Mouse (Mus musculus) hindbrain, embryonic 16.5 days (tissue): ENCODE results near the gene Rad1. TPM values are rescaled to one million over a fixed set of nuclear protein-coding genes. Genes with fewer than 3 reads are reported as not detected.
"Not testable (repeated sequence)": the region's sequence is repeated elsewhere in the genome, so short reads cannot be mapped to it uniquely, and the experiment has no call there.

ENCODE experiments used
- ATAC-seq: fragments of 200-750 bp; cut with Nextera tagmentation; 2 replicates; pipeline ENCODE4 v1.8.0; 2017; ENCODE audit warnings: moderate TSS enrichment, moderate library complexity
- H3K27ac ChIP-seq: fragments of 300-500 bp; sonication (generic); 2 replicates; pipeline ENCODE4 v1.5.1; 2014; ENCODE audit warnings: low read depth, mild to moderate bottlenecking, control low read depth, low read length, moderate library complexity
- H3K27me3 ChIP-seq: fragments of 300-500 bp; sonication (generic); replicated peaks from 2 replicates; pipeline ENCODE4 v1.6.1; 2014; ENCODE audit warnings: low read length; ENCODE audit not compliant: control insufficient read depth, insufficient read depth
- H3K36me3 ChIP-seq: fragments of 300-500 bp; sonication (generic); 2 replicates; pipeline ENCODE4 v1.6.1; 2014; ENCODE audit warnings: mild to moderate bottlenecking, low read length, moderate library complexity, mixed read lengths; ENCODE audit not compliant: control insufficient read depth, insufficient read depth
- H3K4me1 ChIP-seq: fragments of 300-500 bp; sonication (generic); 2 replicates; pipeline ENCODE4 v1.6.1; 2014; ENCODE audit warnings: low read depth, low read length; ENCODE audit not compliant: control insufficient read depth, insufficient read depth
- H3K4me2 ChIP-seq: fragments of 300-500 bp; sonication (generic); 2 replicates; pipeline ENCODE4 v1.6.1; 2014; ENCODE audit warnings: mild to moderate bottlenecking, low read length, control low read depth, moderate library complexity
- H3K4me3 ChIP-seq: fragments of 300-500 bp; sonication (generic); 2 replicates; pipeline ENCODE4 v1.5.1; 2014; ENCODE audit warnings: mild to moderate bottlenecking, low read length, control low read depth, moderate library complexity
- H3K9ac ChIP-seq: fragments of 300-500 bp; sonication (generic); 2 replicates; pipeline ENCODE4 v1.6.1; 2014; ENCODE audit warnings: low read depth, mild to moderate bottlenecking, control low read depth, low read length, moderate library complexity
- H3K9me3 ChIP-seq: fragments of 300-500 bp; sonication (generic); 2 replicates; pipeline ENCODE4 v1.6.1; 2014; ENCODE audit warnings: mild to moderate bottlenecking, low read length, moderate library complexity; ENCODE audit not compliant: control insufficient read depth
- WGBS: fragments of 180-500 bp; shearing (Covaris S2); extraction: QIAGEN DNeasy Blood & Tissue Kit; methylation state at CpG from one replicate; pipeline ENCODE4 v1.1.7; 2014; 5-methylcytosine and 5-hydroxymethylcytosine counted together
- polyA plus RNA-seq: library from polyadenylated mRNA; unstranded; fragments of >200 nt; fragmentation: Nextera tagmentation; extraction: Ambion mirVana; gene quantifications from 2 replicates; pipeline ENCODE4 v1.2.1, GENCODE M21; 2015

Rad1 gene
- polyA plus RNA-seq, 1 experiment from 2014 or later, result 18.5 TPM

GRCm38 (mm10) chr15:10499593-10499992 lies 13.8 kb downstream of the Rad1 start:
- H3K4me3 ChIP-seq, result no peak overlapping the region
- no peak overlapping the region for H3K4me2 ChIP-seq
- 80% methylated on average over 5 of the region's 5 CpGs for WGBS
- H3K4me1 ChIP-seq, result no peaks in the 10 kb centered on the region
- H3K9me3 ChIP-seq, result no peaks in the 10 kb centered on the region
- no peaks in the 10 kb centered on the region; the same call in 1 of the 2 replicates for H3K36me3 ChIP-seq
- H3K27ac ChIP-seq, result no peak overlapping the region
- no peak for ATAC-seq
- no peak overlapping the region for H3K9ac ChIP-seq
- no peaks in the 10 kb centered on the region for H3K27me3 ChIP-seq

GRCm38 (mm10) chr15:10500035-10500434 lies 14.2 kb downstream of the Rad1 start:
- WGBS, result 92% methylated on average over 5 of the region's 5 CpGs
- Histone ChIP-seq H3K36me3 (no peaks in the 10 kb centered on the region; the same call in 1 of the 2 replicates), H3K4me3 (no peak overlapping the region), H3K27me3 (no peaks in the 10 kb centered on the region), H3K27ac (no peak overlapping the region), H3K4me2 (no peak overlapping the region), H3K4me1 (no peaks in the 10 kb centered on the region), H3K9me3 (no peaks in the 10 kb centered on the region), H3K9ac (no peak overlapping the region)
- no peak for ATAC-seq

GRCm38 (mm10) chr15:10500838-10501719 lies 15.3 kb downstream of the Rad1 start:
- Histone ChIP-seq H3K9ac (no peak overlapping the region), H3K4me1 (no peaks in the 10 kb centered on the region), H3K4me2 (no peak overlapping the region), H3K4me3 (no peak overlapping the region), H3K27ac (no peak overlapping the region), H3K36me3 (no peaks in the 10 kb centered on the region; the same call in 1 of the 2 replicates), H3K9me3 (no peaks in the 10 kb centered on the region), H3K27me3 (no peaks in the 10 kb centered on the region)
- peak; percentile 96 for ATAC-seq
- 58% methylated on average over 11 of the region's 11 CpGs for whole genome bisulfite sequencing

GRCm38 (mm10) chr15:10506099-10506498 lies 20.3 kb downstream of the Rad1 start:
- no peaks in the 10 kb centered on the region for H3K4me1 ChIP-seq
- H3K4me2 ChIP-seq, result no peak overlapping the region
- H3K4me3 ChIP-seq, result no peak overlapping the region
- H3K27ac ChIP-seq, result no peak overlapping the region
- ATAC-seq, result no peak
- H3K9me3 ChIP-seq, result no peaks in the 10 kb centered on the region
- no peaks in the 10 kb centered on the region for H3K36me3 ChIP-seq
- no peak overlapping the region for H3K9ac ChIP-seq
- WGBS, result 77% methylated on average over 11 of the region's 11 CpGs
- no peaks in the 10 kb centered on the region for H3K27me3 ChIP-seq

- Histone ChIP-seq H3K4me2 (no peak overlapping the region), H3K27me3 (no peaks in the 10 kb centered on the region), H3K9ac (no peak overlapping the region), H3K4me3 (no peak overlapping the region), H3K27ac (no peak overlapping the region), H3K4me1 (no peaks in the 10 kb centered on the region), H3K9me3 (no peaks in the 10 kb centered on the region), H3K36me3 (no peaks in the 10 kb centered on the region)
- no peak for ATAC-seq
- WGBS, result 70% methylated on average over 7 of the region's 7 CpGs
These were observed 29.3 kb downstream of the Rad1 start for GRCm38 (mm10) chr15:10515166-10515565.

GRCm38 (mm10) chr15:10525896-10526295 lies 40.1 kb downstream of the Rad1 start:
- Histone ChIP-seq H3K4me3 (no peak overlapping the region), H3K27ac (no peak overlapping the region), H3K36me3 (no peaks in the 10 kb centered on the region), H3K9me3 (no peaks in the 10 kb centered on the region), H3K9ac (no peak overlapping the region), H3K27me3 (no peaks in the 10 kb centered on the region), H3K4me2 (no peak overlapping the region), H3K4me1 (no peaks in the 10 kb centered on the region)
- 83% methylated on average over 1 of the region's 1 CpGs for WGBS
- no peak for ATAC-seq

- 81% methylated on average over 4 of the region's 4 CpGs for WGBS
- no peaks in the 10 kb centered on the region for H3K36me3 ChIP-seq
- no peaks in the 10 kb centered on the region for H3K9me3 ChIP-seq
- H3K4me3 ChIP-seq, result no peak overlapping the region
- H3K27me3 ChIP-seq, result no peaks in the 10 kb centered on the region
- no peak overlapping the region for H3K4me2 ChIP-seq
- H3K9ac ChIP-seq, result no peak overlapping the region
- no peak for ATAC-seq
- H3K4me1 ChIP-seq, result no peaks in the 10 kb centered on the region
- H3K27ac ChIP-seq, result no peak overlapping the region
These were observed 45.5 kb downstream of the Rad1 start for GRCm38 (mm10) chr15:10531352-10531751.

GRCm38 (mm10) chr15:10533361-10533760 lies 47.5 kb downstream of the Rad1 start:
- H3K27ac ChIP-seq, H3K4me1 ChIP-seq, H3K9ac ChIP-seq, H3K36me3 ChIP-seq, H3K9me3 ChIP-seq, H3K4me2 ChIP-seq, H3K27me3 ChIP-seq, ATAC-seq, H3K4me3 ChIP-seq: not testable (repeated sequence)
- WGBS, result 80% methylated on average over 10 of the region's 10 CpGs

GRCm38 (mm10) chr15:10534591-10534990 lies 48.8 kb downstream of the Rad1 start:
- no peaks in the 10 kb centered on the region for H3K36me3 ChIP-seq
- no peaks in the 10 kb centered on the region for H3K4me1 ChIP-seq
- H3K4me2 ChIP-seq, result no peak overlapping the region
- ATAC-seq, result no peak
- no peak overlapping the region for H3K4me3 ChIP-seq
- no peak overlapping the region for H3K9ac ChIP-seq
- H3K27ac ChIP-seq, result no peak overlapping the region
- 89% methylated on average over 5 of the region's 5 CpGs for WGBS
- H3K9me3 ChIP-seq, result no peaks in the 10 kb centered on the region
- H3K27me3 ChIP-seq, result no peaks in the 10 kb centered on the region
